Mouse (Mus musculus): Measurements from ENCODE around the gene Gnao1.

GRCm38 (mm10) chr8:93960909-93961308, 151.1 kb downstream of the Gnao1 start:
- no peak for TF ChIP-seq CTCF (IDR thresholded peaks at IDR 0.05; ENCODE audit: insufficient read depth, low read depth, low read length)
- TF ChIP-seq POLR2A (IDR thresholded peaks at IDR 0.05; ENCODE audit: insufficient read depth, low read depth, low read length), result no peak

Data from olfactory bulb, adult 2 months (tissue).